Mouse (Mus musculus): ENCODE results near the gene Rom1. TPM values are rescaled to one million over a fixed set of nuclear protein-coding genes. Genes with fewer than 3 reads are reported as not detected.

Rom1 gene
- polyA plus RNA-seq, 1 experiment from 2014 or later, result 1.0 TPM

DNA sequence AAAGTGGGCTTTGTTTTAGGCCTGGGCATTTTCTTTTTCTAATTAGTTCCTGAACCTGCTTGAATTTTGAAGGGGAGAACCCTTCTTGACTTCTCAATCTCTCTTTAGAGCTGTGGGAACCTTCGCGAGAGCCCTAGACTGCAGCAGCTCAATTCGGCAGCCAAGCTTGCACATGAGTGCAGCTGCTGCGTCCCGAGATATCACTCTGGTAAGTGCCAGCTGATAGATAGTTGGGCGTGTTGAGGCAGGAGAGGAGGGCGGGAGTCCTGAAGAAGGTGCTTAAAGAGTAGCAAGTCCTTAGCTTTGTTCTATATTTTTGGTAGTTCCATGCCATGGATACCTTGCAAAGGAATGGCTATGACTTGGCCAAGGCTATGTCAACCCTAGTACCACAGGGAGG, 17.8 kb upstream of the Rom1 start:
- Histone ChIP-seq H3K9ac (ENCODE audit: low read depth, low read length) (no peak overlapping the region), H3K4me3 (ENCODE audit: low read depth, low read length) (no peak overlapping the region), H3K36me3 (ENCODE audit: control insufficient read depth, insufficient read depth, low read length) (peaks cover 22% of the 10 kb centered on the region), H3K27ac (ENCODE audit: low read depth, low read length) (no peak overlapping the region), H3K4me1 (replicated peaks; ENCODE audit: control insufficient read depth, insufficient read depth, low read length) (peaks cover 8% of the 10 kb centered on the region; the same call in 1 of the 2 replicates), H3K27me3 (ENCODE audit: control insufficient read depth, insufficient read depth, low read length) (no peaks in the 10 kb centered on the region), H3K9me3 (ENCODE audit: control insufficient read depth, low read length) (no peaks in the 10 kb centered on the region), H3K4me2 (replicated peaks; ENCODE audit: low read depth, low read length) (no peak overlapping the region)
- no peak for DNase-seq (ENCODE audit: low spot score)
- ATAC-seq (ENCODE audit: low FRiP score), result no peak
- WGBS, result 96% methylated on average over 7 of the region's 7 CpGs

GRCm38 (mm10) chr19:8945251-8945650, 16.1 kb upstream of the Rom1 start:
- H3K4me3 ChIP-seq (ENCODE audit: low read depth, low read length), result peak overlapping the region; percentile 8; the same call in 1 of the 2 replicates
- no peak overlapping the region for H3K27ac ChIP-seq (ENCODE audit: low read depth, low read length)
- DNase-seq (ENCODE audit: low spot score) (no peak), ATAC-seq (ENCODE audit: low FRiP score) (no peak)
- no peaks in the 10 kb centered on the region for H3K9me3 ChIP-seq (ENCODE audit: control insufficient read depth, low read length)
- H3K36me3 ChIP-seq (ENCODE audit: control insufficient read depth, insufficient read depth, low read length), result peaks cover 19% of the 10 kb centered on the region
- peaks cover 13% of the 10 kb centered on the region for H3K4me1 ChIP-seq (replicated peaks; ENCODE audit: control insufficient read depth, insufficient read depth, low read length)
- 92% methylated on average over 6 of the region's 6 CpGs for WGBS
- no peaks in the 10 kb centered on the region for H3K27me3 ChIP-seq (ENCODE audit: control insufficient read depth, insufficient read depth, low read length)
- no peak overlapping the region for H3K9ac ChIP-seq (ENCODE audit: low read depth, low read length)
- H3K4me2 ChIP-seq (replicated peaks; ENCODE audit: low read depth, low read length), result no peak overlapping the region

GRCm38 (mm10) chr19:8944750-8945149, 15.6 kb upstream of the Rom1 start:
- ATAC-seq (ENCODE audit: low FRiP score), result no peak
- no peak overlapping the region for H3K4me2 ChIP-seq (replicated peaks; ENCODE audit: low read depth, low read length)

DNA sequence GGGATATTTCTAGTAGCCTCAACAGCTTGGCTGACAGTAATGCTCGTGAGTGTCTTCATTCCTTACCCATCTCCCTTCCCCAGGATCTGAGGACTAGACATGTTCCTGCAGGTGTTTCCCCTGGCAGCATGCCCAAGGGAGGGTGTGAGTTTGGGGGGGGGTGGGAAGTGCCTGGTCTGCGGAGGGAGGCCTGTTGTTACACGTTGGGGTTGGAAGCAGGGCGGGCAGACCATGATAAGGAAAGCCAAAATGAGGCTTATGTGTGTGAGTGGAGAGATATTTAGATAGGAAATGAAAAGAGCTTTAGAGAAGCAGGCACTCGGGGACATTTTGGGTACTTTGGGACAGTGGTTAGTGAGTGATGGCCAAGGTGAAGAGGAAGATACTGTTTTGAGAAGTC, 14.9 kb upstream of the Rom1 start:
- 0 out of 2 replicates have a peak overlapping the region, but pooled peaks have one; percentile 10 for H3K27ac ChIP-seq (ENCODE audit: low read depth, low read length)
- peak overlapping the region; percentile 17; the same call in 1 of the 2 replicates for H3K4me2 ChIP-seq (replicated peaks; ENCODE audit: low read depth, low read length)
- no peak for ATAC-seq (ENCODE audit: low FRiP score)

More at GRCm38 (mm10) chr19:8944750-8945149, 15.6 kb upstream of the Rom1 start:
- peaks cover 13% of the 10 kb centered on the region for H3K4me1 ChIP-seq (replicated peaks; ENCODE audit: control insufficient read depth, insufficient read depth, low read length)
- DNase-seq (ENCODE audit: low spot score), result peak; percentile 85
- 51% methylated on average over 5 of the region's 5 CpGs for WGBS
- peak overlapping the region; percentile 8; the same call in 1 of the 2 replicates for H3K4me3 ChIP-seq (ENCODE audit: low read depth, low read length)
- H3K27me3 ChIP-seq (ENCODE audit: control insufficient read depth, insufficient read depth, low read length), result no peaks in the 10 kb centered on the region
- no peak overlapping the region for H3K9ac ChIP-seq (ENCODE audit: low read depth, low read length)
- H3K36me3 ChIP-seq (ENCODE audit: control insufficient read depth, insufficient read depth, low read length), result peaks cover 19% of the 10 kb centered on the region
- no peaks in the 10 kb centered on the region for H3K9me3 ChIP-seq (ENCODE audit: control insufficient read depth, low read length)
- no peak overlapping the region for H3K27ac ChIP-seq (ENCODE audit: low read depth, low read length)

GRCm38 (mm10) chr19:8943047-8943446, 13.9 kb upstream of the Rom1 start:
- H3K27me3 ChIP-seq (ENCODE audit: control insufficient read depth, insufficient read depth, low read length), result no peaks in the 10 kb centered on the region
- peaks cover 13% of the 10 kb centered on the region for H3K4me1 ChIP-seq (replicated peaks; ENCODE audit: control insufficient read depth, insufficient read depth, low read length)
- peak overlapping the region; percentile 100 for H3K9ac ChIP-seq (ENCODE audit: low read depth, low read length)
- no peak for ATAC-seq (ENCODE audit: low FRiP score)
- no peak for DNase-seq (ENCODE audit: low spot score)
- peaks cover 13% of the 10 kb centered on the region for H3K36me3 ChIP-seq (ENCODE audit: control insufficient read depth, insufficient read depth, low read length)
- no peaks in the 10 kb centered on the region for H3K9me3 ChIP-seq (ENCODE audit: control insufficient read depth, low read length)
- H3K27ac ChIP-seq (ENCODE audit: low read depth, low read length), result no peak overlapping the region
- H3K4me3 ChIP-seq (ENCODE audit: low read depth, low read length), result peak overlapping the region; percentile 97
- 83% methylated on average over 2 of the region's 2 CpGs for WGBS
- H3K4me2 ChIP-seq (replicated peaks; ENCODE audit: low read depth, low read length), result peak overlapping the region; percentile 64

More for the DNA sequence above, 14.9 kb upstream of the Rom1 start:
- H3K4me3 ChIP-seq (ENCODE audit: low read depth, low read length), result no peak overlapping the region
- H3K9me3 ChIP-seq (ENCODE audit: control insufficient read depth, low read length), result no peaks in the 10 kb centered on the region
- H3K36me3 ChIP-seq (ENCODE audit: control insufficient read depth, insufficient read depth, low read length), result peaks cover 16% of the 10 kb centered on the region
- no peak for DNase-seq (ENCODE audit: low spot score)
- WGBS, result 71% methylated on average over 5 of the region's 5 CpGs
- no peaks in the 10 kb centered on the region for H3K27me3 ChIP-seq (ENCODE audit: control insufficient read depth, insufficient read depth, low read length)
- no peak overlapping the region for H3K9ac ChIP-seq (ENCODE audit: low read depth, low read length)
- peaks cover 13% of the 10 kb centered on the region for H3K4me1 ChIP-seq (replicated peaks; ENCODE audit: control insufficient read depth, insufficient read depth, low read length)

DNA sequence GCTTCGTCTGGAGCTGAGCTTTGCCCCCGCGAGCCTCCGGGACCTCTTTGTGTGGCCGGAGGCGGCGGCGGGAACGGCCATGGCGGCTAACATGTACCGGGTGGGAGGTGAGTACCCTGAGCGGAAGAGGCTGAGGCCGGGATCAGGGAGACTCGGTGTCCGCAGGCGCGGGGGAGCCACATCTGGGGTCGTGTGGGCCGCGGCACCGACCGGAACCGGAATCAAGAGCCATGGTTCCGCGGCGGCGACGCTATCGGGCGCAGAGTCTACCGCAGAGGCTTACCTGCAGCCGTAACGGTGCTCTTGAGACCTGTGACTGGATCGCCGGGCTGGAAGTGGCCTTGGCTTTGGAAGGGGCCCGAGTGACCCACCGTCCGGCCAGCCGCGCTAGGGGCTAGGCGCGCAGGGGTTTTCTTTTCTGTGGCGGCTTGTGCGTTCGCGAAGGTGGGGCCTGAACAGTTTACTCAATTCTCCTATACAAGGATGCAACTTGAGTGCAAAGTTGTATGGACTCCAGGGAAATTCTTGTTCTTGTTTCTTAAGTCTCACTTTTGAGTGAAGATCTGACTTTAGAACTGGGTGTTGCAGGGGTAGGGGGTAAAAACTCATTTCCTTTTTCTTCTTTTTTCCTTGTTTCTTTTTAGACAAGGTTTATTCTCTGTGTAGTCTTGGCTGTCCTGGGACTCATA, 13.3 kb upstream of the Rom1 start:
- Histone ChIP-seq H3K36me3 (ENCODE audit: control insufficient read depth, insufficient read depth, low read length) (peaks cover 8% of the 10 kb centered on the region), H3K4me1 (replicated peaks; ENCODE audit: control insufficient read depth, insufficient read depth, low read length) (peaks cover 13% of the 10 kb centered on the region), H3K9ac (ENCODE audit: low read depth, low read length) (peak overlapping the region; percentile 100), H3K27ac (ENCODE audit: low read depth, low read length) (peak overlapping the region; percentile 98), H3K9me3 (ENCODE audit: control insufficient read depth, low read length) (no peaks in the 10 kb centered on the region), H3K4me2 (replicated peaks; ENCODE audit: low read depth, low read length) (peak overlapping the region; percentile 64), H3K27me3 (ENCODE audit: control insufficient read depth, insufficient read depth, low read length) (no peaks in the 10 kb centered on the region), H3K4me3 (ENCODE audit: low read depth, low read length) (peak overlapping the region; percentile 97)
- no peak for DNase-seq (ENCODE audit: low spot score)
- under 1% methylated on average over 44 of the region's 46 CpGs for WGBS
- ATAC-seq (ENCODE audit: low FRiP score), result peak; percentile 65

DNA sequence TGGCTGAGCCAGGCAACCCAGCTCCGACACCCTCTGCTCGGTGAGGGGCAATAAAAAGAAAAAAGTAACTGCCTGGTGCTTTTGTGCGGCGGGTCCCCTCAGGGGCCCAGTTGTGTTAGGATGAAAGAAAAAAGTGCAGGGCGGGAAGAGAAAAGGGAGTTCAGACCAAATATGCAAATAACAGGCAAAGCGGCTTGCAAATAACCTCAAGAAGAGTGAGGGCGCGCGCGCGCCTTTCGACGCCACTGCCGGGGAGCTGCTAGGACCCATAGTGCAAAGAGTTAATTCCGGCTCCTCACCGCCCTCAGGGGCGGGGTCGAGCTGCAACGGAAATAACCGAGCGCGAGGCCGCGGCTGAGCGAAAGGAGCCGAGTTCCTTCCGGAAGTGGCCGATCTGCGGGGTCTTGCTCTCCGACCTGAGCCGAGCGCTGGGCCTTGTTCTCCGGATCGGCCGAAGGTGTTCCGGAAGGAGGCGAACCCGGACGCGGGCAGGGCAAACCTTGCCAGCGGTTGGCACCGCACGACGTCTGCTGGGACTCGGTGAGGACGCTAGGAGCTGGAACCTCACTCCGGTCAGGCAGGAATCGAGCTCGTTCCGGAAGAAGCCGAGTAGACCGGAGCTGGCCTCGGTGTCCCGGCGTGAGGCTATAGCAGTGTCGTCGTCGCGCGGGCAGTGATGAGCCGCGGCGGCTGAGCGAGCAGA, 12.5 kb upstream of the Rom1 start, which contains the start of gene Mta2:
TSS of gene Mta2 (plus strand) at position 361 of the 703 bp plus-strand sequence.
- whole genome bisulfite sequencing, result under 1% methylated on average over 64 of the region's 64 CpGs
- peaks cover 13% of the 10 kb centered on the region for H3K4me1 ChIP-seq (replicated peaks; ENCODE audit: control insufficient read depth, insufficient read depth, low read length)
- peak within 1 kb of the TSS; percentile 100 for H3K9ac ChIP-seq (ENCODE audit: low read depth, low read length)
- no peaks in the 10 kb centered on the region for H3K9me3 ChIP-seq (ENCODE audit: control insufficient read depth, low read length)
- peak within 1 kb of the TSS; percentile 98 for H3K27ac ChIP-seq (ENCODE audit: low read depth, low read length)
- no peaks in the 10 kb centered on the region for H3K27me3 ChIP-seq (ENCODE audit: control insufficient read depth, insufficient read depth, low read length)
- peak; percentile 98 for DNase-seq (ENCODE audit: low spot score)
- 0 out of 2 replicates have a peak, but pooled peaks cover 2% of the 10 kb centered on the region for H3K36me3 ChIP-seq (ENCODE audit: control insufficient read depth, insufficient read depth, low read length)
- ATAC-seq (ENCODE audit: low FRiP score), result peak; percentile 97
- H3K4me2 ChIP-seq (replicated peaks; ENCODE audit: low read depth, low read length), result peak within 1 kb of the TSS; percentile 64
- peak within 1 kb of the TSS; percentile 97 for H3K4me3 ChIP-seq (ENCODE audit: low read depth, low read length)

GRCm38 (mm10) chr19:8941136-8941514, 12.0 kb upstream of the Rom1 start:
- H3K9ac ChIP-seq (ENCODE audit: low read depth, low read length), result peak overlapping the region; percentile 100
- DNase-seq (ENCODE audit: low spot score) (no peak), ATAC-seq (ENCODE audit: low FRiP score) (peak; percentile 55)
- H3K4me1 ChIP-seq (replicated peaks; ENCODE audit: control insufficient read depth, insufficient read depth, low read length), result peaks cover 13% of the 10 kb centered on the region
- no peaks in the 10 kb centered on the region for H3K9me3 ChIP-seq (ENCODE audit: control insufficient read depth, low read length)
- H3K4me2 ChIP-seq (replicated peaks; ENCODE audit: low read depth, low read length), result peak overlapping the region; percentile 64
- peak overlapping the region; percentile 97 for H3K4me3 ChIP-seq (ENCODE audit: low read depth, low read length)
- WGBS, result 32% methylated on average over 10 of the region's 10 CpGs
- peak overlapping the region; percentile 98 for H3K27ac ChIP-seq (ENCODE audit: low read depth, low read length)
- H3K36me3 ChIP-seq (ENCODE audit: control insufficient read depth, insufficient read depth, low read length), result 0 out of 2 replicates have a peak, but pooled peaks cover under 1% of the 10 kb centered on the region
- H3K27me3 ChIP-seq (ENCODE audit: control insufficient read depth, insufficient read depth, low read length), result no peaks in the 10 kb centered on the region

Measured in hindbrain, embryonic 11.5 days (tissue).